Mouse (Mus musculus) brain, embryonic 18.5 days (tissue): ENCODE results near the gene Gm5890.
"Not testable (repeated sequence)": the region's sequence is repeated elsewhere in the genome, so short reads cannot be mapped to it uniquely, and the experiment has no call there.

ENCODE experiments used
- DNase-seq: peaks from one replicate; pipeline ENCODE4 v3.0.0-alpha.2; 2012; ENCODE audit warnings: low read depth, low spot score

Gene Gm5890

DNA sequence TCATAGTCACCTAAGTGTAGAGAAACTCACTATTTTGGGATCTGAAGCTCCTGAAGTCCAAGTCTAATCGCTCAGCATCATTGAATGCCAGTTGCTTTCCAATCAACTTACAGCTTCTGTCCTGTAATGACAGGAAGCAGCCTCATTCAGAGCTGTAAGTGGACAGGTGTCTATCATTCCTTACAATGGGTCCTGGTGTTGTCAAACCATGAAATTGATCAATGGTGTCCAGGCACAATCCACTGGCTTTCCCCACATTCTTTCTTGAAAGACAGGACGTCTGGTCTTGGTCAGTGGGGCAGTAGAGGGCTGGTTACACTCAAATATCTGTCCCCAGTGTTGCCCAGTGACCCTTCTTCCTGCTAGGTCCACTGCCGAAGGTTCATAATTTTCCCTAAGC lies at the start of gene Gm5890:
Gene Gm5890, minus strand, starts transcription at position 101 of the 400 bp plus-strand sequence.
- not testable (repeated sequence) for DNase-seq

DNA sequence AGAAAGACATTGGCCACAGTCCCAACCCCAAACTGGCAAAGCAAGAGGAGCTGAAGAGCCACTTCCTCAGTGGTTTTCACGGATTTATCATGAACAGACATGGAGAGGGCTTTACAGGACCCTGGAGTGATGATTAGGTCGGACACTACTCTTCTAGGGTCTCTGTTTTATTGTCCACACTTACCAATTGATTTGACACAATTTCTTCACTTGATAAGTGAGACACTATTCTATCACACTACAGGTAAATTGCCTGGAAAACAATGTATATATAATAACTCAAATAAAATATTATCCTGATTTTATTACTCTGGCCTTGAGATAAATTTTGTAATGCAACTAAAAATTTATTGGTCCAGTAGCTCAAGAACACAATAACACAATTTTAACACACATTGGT lies 28.9 kb downstream of the Gm5890 start, which contains the start of gene Gm4498:
Gene Gm4498, minus strand, starts transcription at position 101 of the 400 bp plus-strand sequence.
- not testable (repeated sequence) for DNase-seq
